Mouse (Mus musculus): ENCODE data around the gene Dtd1. TPM values are rescaled to one million over a fixed set of nuclear protein-coding genes. Genes with fewer than 3 reads are reported as not detected.

Dtd1 gene
- polyA plus RNA-seq, 1 experiment from 2014 or later, result 33.3 TPM

DNA sequence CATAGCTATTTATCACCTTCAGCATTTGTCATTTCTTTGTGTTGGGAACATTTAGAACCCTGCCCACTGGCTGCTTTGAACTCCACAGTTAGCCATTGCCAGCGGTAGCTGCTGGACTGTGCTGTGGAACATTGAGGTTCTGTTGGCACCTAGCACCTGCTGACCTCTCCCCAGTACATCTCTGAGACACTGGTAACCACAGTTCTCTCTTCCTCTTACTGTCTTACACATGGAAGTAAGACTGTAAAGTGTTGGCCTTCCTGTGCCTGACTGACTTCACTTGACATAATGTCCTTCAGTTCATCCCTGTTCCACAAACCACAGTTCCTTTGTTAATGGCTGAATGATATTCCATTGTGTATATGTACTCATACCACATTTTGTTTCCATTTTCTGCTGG, 50.3 kb downstream of the Dtd1 start:
- H3K9ac ChIP-seq (ENCODE audit: low read depth, low read length), result no peak overlapping the region
- no peaks in the 10 kb centered on the region for H3K9me3 ChIP-seq (ENCODE audit: control insufficient read depth, low read length)
- H3K27me3 ChIP-seq (replicated peaks; ENCODE audit: control insufficient read depth, insufficient read depth, low read length), result no peaks in the 10 kb centered on the region
- ATAC-seq (ENCODE audit: low read depth) (no peak), DNase-seq (ENCODE audit: low spot score) (no peak)
- H3K27ac ChIP-seq (replicated peaks; ENCODE audit: low read depth, low read length), result no peak overlapping the region
- no peak overlapping the region for H3K4me3 ChIP-seq (ENCODE audit: low read depth, low read length)
- no peaks in the 10 kb centered on the region for H3K36me3 ChIP-seq (ENCODE audit: control insufficient read depth, insufficient read depth, low read length)
- 100% methylated on average over 1 of the region's 1 CpGs for whole genome bisulfite sequencing
- H3K4me2 ChIP-seq (ENCODE audit: low read depth, low read length), result no peak overlapping the region
- H3K4me1 ChIP-seq (ENCODE audit: control insufficient read depth, insufficient read depth, low read length), result peaks cover 11% of the 10 kb centered on the region

DNA sequence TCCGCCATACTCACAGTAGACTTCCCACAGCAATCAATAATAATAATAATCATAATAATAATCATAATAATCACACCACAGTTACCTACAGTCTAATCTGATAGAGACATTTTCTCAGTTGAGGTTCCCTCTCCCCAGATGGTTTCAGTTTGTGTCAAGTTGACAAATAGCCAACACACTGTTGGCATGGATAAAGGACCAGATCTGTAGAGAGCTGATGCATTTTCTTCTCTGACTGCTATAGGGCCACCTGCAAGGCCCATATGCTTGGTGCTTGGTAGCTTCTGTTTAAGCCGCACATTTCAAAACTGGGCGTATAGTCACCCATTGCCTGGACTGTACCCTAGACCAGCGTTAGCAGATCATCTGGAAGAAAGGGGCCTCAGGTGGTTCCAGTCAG, 53.1 kb downstream of the Dtd1 start:
- no peaks in the 10 kb centered on the region for H3K27me3 ChIP-seq (replicated peaks; ENCODE audit: control insufficient read depth, insufficient read depth, low read length)
- H3K4me2 ChIP-seq (ENCODE audit: low read depth, low read length), result no peak overlapping the region
- WGBS, result 92% methylated on average over 4 of the region's 4 CpGs
- no peak overlapping the region for H3K9ac ChIP-seq (ENCODE audit: low read depth, low read length)
- DNase-seq (ENCODE audit: low spot score) (no peak), ATAC-seq (ENCODE audit: low read depth) (no peak)
- no peaks in the 10 kb centered on the region for H3K9me3 ChIP-seq (ENCODE audit: control insufficient read depth, low read length)
- H3K4me3 ChIP-seq (ENCODE audit: low read depth, low read length), result no peak overlapping the region
- H3K36me3 ChIP-seq (ENCODE audit: control insufficient read depth, insufficient read depth, low read length), result no peaks in the 10 kb centered on the region
- no peaks in the 10 kb centered on the region for H3K4me1 ChIP-seq (ENCODE audit: control insufficient read depth, insufficient read depth, low read length)
- H3K27ac ChIP-seq (replicated peaks; ENCODE audit: low read depth, low read length), result no peak overlapping the region

DNA sequence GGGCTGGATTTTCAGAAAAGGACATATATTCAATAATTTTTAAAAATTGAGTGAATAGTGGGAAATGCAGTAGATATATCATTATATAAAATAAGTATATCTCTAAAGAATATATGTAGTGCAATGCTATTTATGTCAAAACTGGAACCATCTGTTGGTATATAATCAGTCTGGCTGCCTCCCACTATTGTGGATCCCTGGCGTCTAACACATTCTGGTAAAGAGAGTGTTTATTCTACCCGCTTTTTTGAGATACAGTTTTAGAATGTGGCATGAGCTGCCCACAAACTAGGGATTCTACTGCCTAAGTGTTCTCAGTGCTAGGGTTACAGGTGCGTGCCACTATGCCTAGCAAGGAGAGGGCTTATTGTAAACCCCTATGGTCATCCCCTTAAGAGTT, 55.6 kb downstream of the Dtd1 start:
- Histone ChIP-seq H3K27ac (replicated peaks; ENCODE audit: low read depth, low read length) (no peak overlapping the region), H3K9ac (ENCODE audit: low read depth, low read length) (no peak overlapping the region), H3K4me1 (ENCODE audit: control insufficient read depth, insufficient read depth, low read length) (no peaks in the 10 kb centered on the region), H3K4me3 (ENCODE audit: low read depth, low read length) (no peak overlapping the region), H3K9me3 (ENCODE audit: control insufficient read depth, low read length) (no peaks in the 10 kb centered on the region), H3K4me2 (ENCODE audit: low read depth, low read length) (no peak overlapping the region), H3K27me3 (replicated peaks; ENCODE audit: control insufficient read depth, insufficient read depth, low read length) (no peaks in the 10 kb centered on the region), H3K36me3 (ENCODE audit: control insufficient read depth, insufficient read depth, low read length) (no peaks in the 10 kb centered on the region)
- 82% methylated on average over 3 of the region's 3 CpGs for WGBS
- DNase-seq (ENCODE audit: low spot score) (no peak), ATAC-seq (ENCODE audit: low read depth) (no peak)

DNA sequence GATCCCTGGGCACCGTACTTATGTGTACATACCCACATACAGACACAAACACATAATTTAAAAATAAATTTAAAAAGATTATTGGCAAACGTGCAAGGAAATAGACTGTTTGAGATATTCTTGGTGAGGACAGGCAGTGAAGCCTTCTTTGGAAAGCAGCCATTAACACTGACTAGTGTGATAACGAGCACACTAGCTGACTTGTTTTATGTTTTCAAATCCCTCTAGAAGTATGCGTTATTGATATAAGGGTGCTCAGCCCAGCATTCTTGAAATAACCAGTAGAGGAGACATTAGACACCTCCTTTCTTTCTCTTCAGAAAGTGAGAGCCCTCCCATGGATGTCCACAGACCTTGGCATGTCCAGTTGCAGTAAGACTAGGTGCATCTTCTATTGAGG, 68.8 kb downstream of the Dtd1 start:
- Histone ChIP-seq H3K4me2 (ENCODE audit: low read depth, low read length) (no peak overlapping the region), H3K9ac (ENCODE audit: low read depth, low read length) (no peak overlapping the region), H3K9me3 (ENCODE audit: control insufficient read depth, low read length) (no peaks in the 10 kb centered on the region), H3K4me3 (ENCODE audit: low read depth, low read length) (no peak overlapping the region), H3K4me1 (ENCODE audit: control insufficient read depth, insufficient read depth, low read length) (peaks cover 6% of the 10 kb centered on the region; the same call in 1 of the 2 replicates), H3K27me3 (replicated peaks; ENCODE audit: control insufficient read depth, insufficient read depth, low read length) (no peaks in the 10 kb centered on the region), H3K36me3 (ENCODE audit: control insufficient read depth, insufficient read depth, low read length) (no peaks in the 10 kb centered on the region), H3K27ac (replicated peaks; ENCODE audit: low read depth, low read length) (no peak overlapping the region)
- ATAC-seq (ENCODE audit: low read depth), result no peak
- WGBS, result 91% methylated on average over 4 of the region's 4 CpGs
- no peak for DNase-seq (ENCODE audit: low spot score)

DNA sequence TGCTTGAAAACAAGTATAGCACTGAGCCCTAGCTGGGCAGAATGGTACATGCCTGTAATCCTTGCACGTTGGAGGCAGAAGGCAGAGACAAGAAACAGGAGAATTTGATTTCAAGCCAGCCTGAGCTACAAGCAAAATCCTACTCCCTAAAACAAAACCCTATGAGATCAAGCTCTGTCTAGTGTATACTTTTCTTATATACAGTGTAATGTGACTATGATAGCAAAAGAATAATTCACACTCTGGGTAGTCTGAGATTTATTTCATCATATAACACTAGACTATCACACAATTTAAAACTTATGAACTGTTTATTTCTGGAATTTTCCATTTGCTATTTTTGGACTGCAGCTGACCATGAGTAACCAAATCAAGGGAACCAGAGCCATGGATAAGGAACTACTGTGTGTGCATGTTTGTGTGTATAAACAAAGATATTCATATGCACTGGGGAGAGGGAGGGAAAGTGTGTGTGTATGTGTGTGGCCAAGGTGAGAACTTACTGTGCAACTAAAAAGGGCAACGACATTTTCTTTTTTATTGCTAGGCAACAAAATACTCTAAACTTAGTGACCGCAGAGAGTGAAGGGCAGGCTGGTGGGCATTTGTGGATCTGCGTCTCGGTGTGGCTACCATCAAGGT, 70.7 kb downstream of the Dtd1 start:
- ATAC-seq (ENCODE audit: low read depth) (no peak), DNase-seq (ENCODE audit: low spot score) (no peak)
- Histone ChIP-seq H3K9ac (ENCODE audit: low read depth, low read length) (no peak overlapping the region), H3K9me3 (ENCODE audit: control insufficient read depth, low read length) (no peaks in the 10 kb centered on the region), H3K4me3 (ENCODE audit: low read depth, low read length) (no peak overlapping the region), H3K27ac (replicated peaks; ENCODE audit: low read depth, low read length) (no peak overlapping the region), H3K4me1 (ENCODE audit: control insufficient read depth, insufficient read depth, low read length) (peaks cover 6% of the 10 kb centered on the region; the same call in 1 of the 2 replicates), H3K36me3 (ENCODE audit: control insufficient read depth, insufficient read depth, low read length) (no peaks in the 10 kb centered on the region), H3K27me3 (replicated peaks; ENCODE audit: control insufficient read depth, insufficient read depth, low read length) (no peaks in the 10 kb centered on the region), H3K4me2 (ENCODE audit: low read depth, low read length) (no peak overlapping the region)
- 89% methylated on average over 5 of the region's 5 CpGs for WGBS

DNA sequence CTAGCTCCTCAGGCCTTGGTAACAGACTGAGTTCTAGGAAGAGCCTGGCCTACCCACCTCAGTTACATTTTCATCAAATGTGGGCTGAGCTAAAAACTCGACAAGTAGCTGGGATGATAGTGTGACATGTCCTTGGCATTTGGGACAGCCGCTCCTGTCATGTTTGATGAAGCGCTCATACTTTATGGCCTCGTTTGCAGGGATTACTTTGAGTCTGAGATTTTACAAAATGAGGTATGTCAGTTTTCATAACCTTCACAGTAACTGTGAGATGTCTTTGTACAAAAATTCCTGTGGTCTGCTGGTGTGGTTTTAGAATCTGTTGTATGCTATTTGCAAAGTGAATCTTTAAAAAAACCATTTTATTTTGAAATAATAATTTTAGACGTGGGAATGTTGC, 72.7 kb downstream of the Dtd1 start:
- Histone ChIP-seq H3K4me1 (ENCODE audit: control insufficient read depth, insufficient read depth, low read length) (peaks cover 24% of the 10 kb centered on the region), H3K9ac (ENCODE audit: low read depth, low read length) (no peak overlapping the region), H3K9me3 (ENCODE audit: control insufficient read depth, low read length) (no peaks in the 10 kb centered on the region), H3K36me3 (ENCODE audit: control insufficient read depth, insufficient read depth, low read length) (no peaks in the 10 kb centered on the region), H3K4me2 (ENCODE audit: low read depth, low read length) (no peak overlapping the region), H3K27ac (replicated peaks; ENCODE audit: low read depth, low read length) (no peak overlapping the region), H3K4me3 (ENCODE audit: low read depth, low read length) (no peak overlapping the region), H3K27me3 (replicated peaks; ENCODE audit: control insufficient read depth, insufficient read depth, low read length) (no peaks in the 10 kb centered on the region)
- WGBS, result 59% methylated on average over 5 of the region's 5 CpGs
- DNase-seq (ENCODE audit: low spot score) (peak; percentile 63), ATAC-seq (ENCODE audit: low read depth) (peak; percentile 53; the same call in 1 of the 2 replicates)

DNA sequence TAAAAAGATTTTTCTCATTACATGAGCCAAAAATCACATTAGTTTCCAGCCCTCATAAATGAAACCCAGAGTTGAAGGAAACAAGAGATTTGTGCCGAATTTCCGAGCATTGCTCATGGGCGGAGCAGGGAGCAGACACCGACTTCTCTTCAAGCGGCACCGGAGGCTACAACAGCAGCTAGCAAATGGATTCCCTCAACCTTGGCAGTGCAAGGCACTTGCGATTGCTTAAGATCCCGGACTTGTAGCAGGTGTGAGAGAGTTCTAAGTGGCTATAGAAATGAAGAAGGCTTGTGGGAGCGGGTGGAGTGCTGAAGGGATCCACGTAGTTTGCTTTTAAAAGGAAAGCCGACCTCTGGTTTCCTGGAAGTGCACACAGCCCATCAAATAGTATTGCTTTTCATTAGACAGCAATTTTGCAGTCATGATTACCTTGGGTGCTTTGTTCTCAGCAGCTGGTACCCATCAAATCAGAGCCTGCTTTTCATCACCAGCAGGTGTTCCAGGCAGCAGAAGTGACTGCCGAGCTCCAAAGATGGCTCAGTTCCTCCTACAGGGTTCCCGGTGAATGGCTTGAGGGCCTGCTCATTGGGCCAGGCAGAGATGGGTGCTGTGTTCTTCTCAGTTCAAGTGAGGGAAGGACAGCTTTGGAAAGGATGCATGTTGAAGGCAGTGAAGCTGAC, 77.0 kb downstream of the Dtd1 start:
- peak; percentile 54 for DNase-seq (ENCODE audit: low spot score)

DNA sequence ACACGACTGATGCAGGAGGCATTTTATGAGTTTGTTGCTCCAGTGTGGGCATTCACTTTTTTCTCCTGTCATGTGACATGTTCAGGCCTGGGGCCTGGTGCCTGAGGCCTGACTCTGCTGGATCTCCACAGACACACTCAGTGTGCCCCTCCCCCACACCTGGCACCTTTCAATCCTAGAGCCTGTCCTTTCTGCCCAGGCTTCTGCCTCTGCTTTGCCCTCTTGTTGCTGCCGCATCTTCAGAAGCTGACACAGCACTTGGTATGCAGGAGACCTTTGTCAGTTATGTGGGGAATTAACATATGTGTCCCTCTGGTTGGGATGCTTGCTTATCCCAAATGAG, 77.5 kb downstream of the Dtd1 start:
- WGBS, result 18% methylated on average over 2 of the region's 2 CpGs
- no peak overlapping the region for H3K9ac ChIP-seq (ENCODE audit: low read depth, low read length)
- DNase-seq (ENCODE audit: low spot score) (no peak), ATAC-seq (ENCODE audit: low read depth) (no peak)
- H3K36me3 ChIP-seq (ENCODE audit: control insufficient read depth, insufficient read depth, low read length), result no peaks in the 10 kb centered on the region
- no peak overlapping the region for H3K27ac ChIP-seq (replicated peaks; ENCODE audit: low read depth, low read length)
- H3K4me3 ChIP-seq (ENCODE audit: low read depth, low read length), result no peak overlapping the region
- H3K9me3 ChIP-seq (ENCODE audit: control insufficient read depth, low read length), result no peaks in the 10 kb centered on the region
- peaks cover 34% of the 10 kb centered on the region for H3K4me1 ChIP-seq (ENCODE audit: control insufficient read depth, insufficient read depth, low read length)
- H3K27me3 ChIP-seq (replicated peaks; ENCODE audit: control insufficient read depth, insufficient read depth, low read length), result no peaks in the 10 kb centered on the region
- H3K4me2 ChIP-seq (ENCODE audit: low read depth, low read length), result no peak overlapping the region

More for the DNA sequence above, 77.0 kb downstream of the Dtd1 start:
- Histone ChIP-seq H3K27me3 (replicated peaks; ENCODE audit: control insufficient read depth, insufficient read depth, low read length) (no peaks in the 10 kb centered on the region), H3K4me2 (ENCODE audit: low read depth, low read length) (peak overlapping the region; percentile 33; the same call in 1 of the 2 replicates), H3K9me3 (ENCODE audit: control insufficient read depth, low read length) (no peaks in the 10 kb centered on the region), H3K36me3 (ENCODE audit: control insufficient read depth, insufficient read depth, low read length) (no peaks in the 10 kb centered on the region), H3K4me1 (ENCODE audit: control insufficient read depth, insufficient read depth, low read length) (peaks cover 34% of the 10 kb centered on the region), H3K9ac (ENCODE audit: low read depth, low read length) (no peak overlapping the region), H3K4me3 (ENCODE audit: low read depth, low read length) (no peak overlapping the region), H3K27ac (replicated peaks; ENCODE audit: low read depth, low read length) (no peak overlapping the region)
- 26% methylated on average over 13 of the region's 13 CpGs for WGBS
- peak; percentile 20; the same call in 1 of the 2 replicates for ATAC-seq (ENCODE audit: low read depth)

DNA sequence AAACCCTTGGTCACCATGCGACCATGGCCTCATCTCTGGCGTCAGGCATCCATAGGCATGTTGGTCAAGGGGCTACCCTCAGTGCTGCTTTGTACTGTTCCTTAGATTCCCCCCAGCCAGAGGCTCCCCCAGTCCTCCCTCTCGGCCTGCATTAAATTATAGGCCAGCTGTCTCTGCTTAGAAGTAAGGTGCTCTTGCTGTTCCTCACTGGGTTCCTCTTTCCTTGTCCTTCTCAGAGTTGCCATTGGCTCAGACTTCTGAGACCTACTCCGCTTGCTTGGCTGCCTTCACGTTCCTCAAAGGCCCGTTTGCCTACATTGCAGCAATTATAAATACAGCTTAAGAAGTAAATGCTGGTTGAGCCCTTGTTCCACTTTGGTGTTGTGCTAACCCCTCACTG, 79.1 kb downstream of the Dtd1 start:
- no peak for DNase-seq (ENCODE audit: low spot score)
- Histone ChIP-seq H3K9me3 (ENCODE audit: control insufficient read depth, low read length) (no peaks in the 10 kb centered on the region), H3K4me3 (ENCODE audit: low read depth, low read length) (no peak overlapping the region), H3K36me3 (ENCODE audit: control insufficient read depth, insufficient read depth, low read length) (no peaks in the 10 kb centered on the region), H3K4me2 (ENCODE audit: low read depth, low read length) (no peak overlapping the region), H3K27me3 (replicated peaks; ENCODE audit: control insufficient read depth, insufficient read depth, low read length) (no peaks in the 10 kb centered on the region), H3K4me1 (ENCODE audit: control insufficient read depth, insufficient read depth, low read length) (peaks cover 39% of the 10 kb centered on the region), H3K9ac (ENCODE audit: low read depth, low read length) (no peak overlapping the region), H3K27ac (replicated peaks; ENCODE audit: low read depth, low read length) (0 out of 2 replicates have a peak overlapping the region, but pooled peaks have one; percentile 15)
- 37% methylated on average over 6 of the region's 6 CpGs for WGBS
- ATAC-seq (ENCODE audit: low read depth), result 0 out of 2 replicates have a peak, but pooled peaks have one; percentile 17
